Mouse (Mus musculus) adrenal gland, adult 18-20 months (tissue): ENCODE measurements around the gene Stat6. TPM values are rescaled to one million over a fixed set of nuclear protein-coding genes. Genes with fewer than 3 reads are reported as not detected.
A peak's percentile ranks its signal among the peaks of the same experiment; 100 is the strongest.

Experiments used
- DNase-seq, 2 experiments: peaks; one replicate each; pipeline ENCODE4 v3.0.0; 2021 to 2022; ENCODE audit warnings: low spot score in 2 of 2
- total RNA-seq, 2 experiments: library from RNA; stranded (reverse); gene quantifications; 1 replicate in 1 of 2; 2 replicates in 1 of 2; pipeline ENCODE4 v1.2.3; 2021

Stat6 gene
- total RNA-seq, 2 experiments from 2014 or later, result 87.7 to 105 TPM

DNA sequence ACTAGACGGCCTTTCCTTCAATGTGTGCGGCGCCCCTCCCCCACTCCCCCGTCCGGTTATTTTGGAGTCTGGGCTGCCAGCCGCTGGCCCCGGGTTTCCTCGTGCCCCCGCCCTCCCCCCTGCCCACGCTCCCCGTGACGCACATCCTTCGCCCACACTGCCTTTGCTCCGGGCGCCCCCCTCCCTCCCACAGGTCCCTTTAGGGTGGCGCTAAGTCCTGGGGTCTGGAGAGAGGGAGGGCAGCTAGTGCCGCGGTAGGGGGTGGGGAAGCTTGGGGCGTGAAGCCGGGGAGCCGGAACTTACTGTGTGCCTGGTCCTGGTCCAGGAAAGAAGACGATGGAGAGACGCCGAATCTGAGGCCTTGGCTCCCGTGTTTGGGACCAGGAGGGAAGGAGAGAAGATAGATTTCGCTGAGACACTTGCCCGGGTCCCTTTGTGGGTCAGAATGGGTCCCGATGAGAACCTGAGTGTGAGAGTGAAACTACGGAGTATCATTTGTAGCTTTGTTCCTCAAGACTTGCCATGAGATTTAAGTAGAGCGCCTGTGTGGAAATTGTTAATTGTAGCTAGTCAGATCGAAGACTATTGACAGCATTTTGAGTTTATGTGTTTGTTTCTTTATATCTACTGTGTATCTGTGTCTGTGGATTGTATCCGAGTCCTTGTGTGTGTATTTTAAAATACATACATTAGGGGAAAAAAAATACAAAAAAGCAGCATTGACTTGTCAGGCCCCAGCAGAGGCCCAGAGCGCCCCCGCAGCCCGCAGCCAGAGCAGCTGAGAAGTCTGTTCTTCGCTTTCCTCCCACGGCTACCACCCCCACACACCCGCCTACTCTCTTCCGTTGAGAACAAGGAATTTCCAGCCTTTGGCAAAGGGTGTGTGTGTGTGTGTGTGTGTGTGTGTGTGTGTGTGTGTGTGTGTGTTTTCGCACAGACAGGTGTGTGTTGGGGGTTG lies 25.6 kb downstream of the Stat6 start, which contains the start of gene Nab2:
Gene Nab2 (minus strand): TSS at position 476 of the 958 bp plus-strand sequence.
- peak; percentile 73 to 81 for DNase-seq

DNA sequence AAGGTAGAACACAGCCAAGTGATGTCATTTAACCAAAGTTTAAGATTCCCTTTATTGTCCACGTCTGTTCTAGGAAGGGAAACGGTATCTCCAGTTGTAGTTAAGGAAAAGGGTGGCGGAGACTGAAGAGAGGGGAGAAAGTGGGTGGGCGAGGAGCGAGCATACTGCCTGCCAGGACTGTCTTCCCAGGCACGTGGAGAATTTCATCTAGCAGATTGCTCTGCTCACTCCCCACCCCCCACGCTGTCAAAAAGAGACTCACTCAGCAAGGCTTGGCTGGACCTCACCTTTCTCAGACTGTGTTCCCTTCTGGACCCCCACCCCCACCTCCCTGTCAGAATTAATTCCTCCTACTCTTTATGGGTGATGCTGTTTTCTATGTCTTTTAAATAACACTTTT lies 26.4 kb downstream of the Stat6 start:
- DNase-seq, result no peak

DNA sequence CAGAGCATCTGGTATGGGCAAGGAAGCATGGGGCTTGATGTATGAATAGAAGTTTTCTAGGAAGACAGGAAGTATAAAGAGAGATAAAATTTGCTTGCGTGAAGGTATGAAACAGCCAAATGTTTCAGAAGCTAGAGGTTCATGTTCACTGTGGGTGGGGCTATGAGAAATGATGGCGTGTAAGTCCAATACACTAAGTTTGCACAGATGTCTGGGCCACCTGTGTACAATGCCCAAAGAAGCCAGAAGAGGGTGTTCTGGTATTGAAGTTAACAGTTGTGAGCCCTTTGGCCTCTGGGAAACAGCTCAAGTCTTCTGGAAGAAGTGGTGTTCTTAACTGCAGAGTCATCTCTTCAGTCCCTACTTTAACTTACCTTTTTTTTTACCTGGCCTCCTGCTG lies 27.4 kb downstream of the Stat6 start:
- DNase-seq, result no peak

DNA sequence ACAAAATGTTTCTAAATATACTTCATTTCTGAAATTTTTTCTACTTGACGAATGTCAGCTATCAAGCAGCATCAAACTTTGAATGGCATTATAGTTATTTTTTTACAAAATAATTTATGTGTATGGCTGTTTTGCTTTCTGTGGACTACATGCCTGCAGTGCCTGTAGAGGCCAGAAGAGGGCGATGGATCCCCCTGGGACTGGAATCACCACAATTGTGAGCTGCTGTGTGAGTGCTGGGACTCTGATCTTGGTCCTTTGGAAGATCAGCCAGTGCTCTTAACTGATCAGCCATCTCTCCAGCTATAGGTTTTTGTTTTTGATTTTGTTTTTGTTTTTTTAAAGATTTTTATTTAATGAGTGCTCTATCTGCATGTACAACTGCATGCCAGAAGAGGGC lies 28.5 kb downstream of the Stat6 start:
- no peak for DNase-seq

DNA sequence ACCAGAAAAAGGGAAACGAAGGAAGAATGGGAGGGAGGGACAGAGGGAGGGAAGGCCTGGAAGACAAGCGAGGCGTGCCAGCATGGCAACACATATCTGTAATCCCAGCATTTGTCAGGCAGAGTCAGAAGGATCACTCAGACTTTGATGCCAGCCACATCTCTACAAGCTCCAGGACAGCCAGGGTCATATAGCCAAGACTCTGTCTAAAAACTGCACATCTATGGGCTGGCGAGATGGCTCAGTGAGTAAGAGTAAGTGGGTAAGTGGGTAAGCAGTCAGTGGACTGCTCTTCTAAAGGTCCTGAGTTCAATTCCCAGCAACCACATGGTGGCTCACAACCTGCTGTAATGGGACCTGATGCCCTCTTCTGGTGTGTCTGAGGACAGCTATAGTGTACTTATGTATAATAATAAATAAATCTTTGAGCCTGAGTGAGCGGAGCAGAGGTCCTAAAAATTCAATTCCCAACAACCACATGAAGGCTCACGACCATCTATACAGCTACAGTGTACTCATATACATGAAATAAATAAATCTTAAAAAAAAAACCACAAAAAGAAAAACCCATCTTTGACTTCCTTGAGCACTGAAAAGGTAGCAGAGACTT lies 31.4 kb downstream of the Stat6 start:
- no peak for DNase-seq

DNA sequence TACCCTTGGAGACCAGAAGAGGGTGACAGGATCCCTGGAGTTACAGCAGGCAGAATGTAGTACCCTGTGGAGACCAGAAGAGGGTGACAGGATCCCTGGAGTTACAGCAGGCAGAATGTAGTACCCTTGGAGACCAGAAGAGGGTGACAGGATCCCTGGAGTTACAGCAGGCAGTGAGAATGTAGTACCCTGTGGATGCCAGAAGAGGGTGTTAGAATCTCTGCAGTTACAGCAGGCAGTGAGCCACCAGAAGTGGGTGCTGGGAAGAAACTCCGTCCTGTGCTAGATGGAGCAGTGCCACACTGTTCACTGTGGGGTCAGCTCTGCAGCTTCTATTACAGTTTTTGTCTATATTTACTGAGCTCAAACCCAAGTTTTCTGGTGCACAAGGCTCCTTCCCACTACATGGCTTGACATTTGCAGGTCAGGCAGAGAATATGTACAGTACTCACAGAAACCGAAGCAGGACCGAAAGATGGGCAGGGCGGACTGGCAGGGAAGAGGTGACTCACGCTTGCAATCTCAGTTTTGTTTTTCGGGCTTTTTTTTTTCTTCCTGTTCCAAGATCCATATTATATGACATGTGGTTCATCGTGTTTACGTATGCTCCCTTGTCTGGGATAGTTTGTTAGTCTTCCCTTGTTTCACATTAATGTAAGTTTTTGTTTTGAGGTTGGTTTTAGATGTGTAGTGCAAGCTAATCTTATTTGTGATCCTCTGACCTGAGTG lies 32.2 kb downstream of the Stat6 start:
- peak; percentile 72 to 78 for DNase-seq

DNA sequence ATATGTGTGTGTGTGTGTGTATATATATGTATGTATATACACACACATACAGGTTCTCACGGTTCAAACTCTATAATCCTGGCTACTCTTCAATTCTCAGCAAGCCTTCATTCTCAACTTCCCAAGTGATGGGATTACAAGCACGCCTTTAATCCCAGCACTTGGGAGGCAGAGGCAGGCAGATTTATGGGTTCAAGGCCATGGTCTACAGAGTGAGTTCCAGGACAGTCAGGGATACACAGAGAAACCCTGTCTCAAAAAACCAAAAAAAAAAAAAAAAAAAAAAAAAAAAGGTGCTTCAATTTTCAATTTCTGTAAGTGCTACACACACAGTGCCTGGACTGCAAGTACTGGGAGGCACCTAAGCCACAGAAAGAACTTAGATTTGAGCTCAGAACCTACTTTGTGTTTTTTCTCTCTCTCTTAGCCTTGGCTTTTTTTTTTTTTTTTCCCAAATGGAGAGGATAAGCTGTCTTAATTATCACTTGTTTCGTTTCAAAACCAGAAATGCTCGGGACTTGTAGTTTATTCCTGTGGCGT lies 33.1 kb downstream of the Stat6 start:
- no peak for DNase-seq

DNA sequence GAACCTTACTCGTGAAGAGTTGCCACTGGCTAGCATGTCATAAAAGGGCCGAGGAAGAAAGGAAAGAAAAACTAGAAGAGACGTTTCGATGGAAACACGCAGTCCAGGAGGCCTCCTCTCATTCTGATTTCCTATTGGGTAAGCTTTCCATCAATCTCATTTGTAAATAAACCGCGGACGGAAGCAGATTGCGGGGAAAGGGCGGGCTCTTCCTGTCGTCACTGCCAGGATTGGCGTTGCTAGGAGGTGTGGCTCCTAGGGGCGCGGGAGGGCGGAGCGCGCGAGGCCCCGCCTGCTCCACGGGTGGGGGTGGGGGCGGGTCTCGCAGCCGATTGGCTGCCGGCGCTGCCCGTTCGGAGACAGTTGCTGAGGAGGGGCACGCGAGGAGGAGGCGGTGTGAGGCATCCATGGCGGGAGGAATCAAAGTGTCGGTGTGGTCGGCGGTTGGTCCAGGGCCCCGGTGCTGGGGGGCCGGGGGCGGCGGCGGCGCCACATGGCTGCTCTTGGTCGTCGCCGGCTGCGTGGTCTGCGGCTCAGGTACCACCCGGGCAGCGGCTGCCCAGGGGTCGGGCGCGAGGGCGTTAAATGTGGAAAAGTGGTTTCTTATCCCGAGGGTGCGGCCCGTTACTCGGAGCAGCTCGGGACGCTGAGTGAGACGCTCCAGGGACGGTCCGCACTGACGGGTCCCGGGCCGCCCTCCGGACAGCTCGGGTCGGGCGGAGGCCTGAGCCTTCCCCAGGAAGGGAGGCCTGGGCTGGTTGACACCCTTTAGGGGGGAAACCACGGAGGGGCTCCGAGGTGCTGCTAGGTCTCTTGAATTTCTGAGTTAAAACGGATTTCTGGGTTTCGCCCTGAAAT lies 34.1 kb downstream of the Stat6 start:
- peak; percentile 80 for DNase-seq

DNA sequence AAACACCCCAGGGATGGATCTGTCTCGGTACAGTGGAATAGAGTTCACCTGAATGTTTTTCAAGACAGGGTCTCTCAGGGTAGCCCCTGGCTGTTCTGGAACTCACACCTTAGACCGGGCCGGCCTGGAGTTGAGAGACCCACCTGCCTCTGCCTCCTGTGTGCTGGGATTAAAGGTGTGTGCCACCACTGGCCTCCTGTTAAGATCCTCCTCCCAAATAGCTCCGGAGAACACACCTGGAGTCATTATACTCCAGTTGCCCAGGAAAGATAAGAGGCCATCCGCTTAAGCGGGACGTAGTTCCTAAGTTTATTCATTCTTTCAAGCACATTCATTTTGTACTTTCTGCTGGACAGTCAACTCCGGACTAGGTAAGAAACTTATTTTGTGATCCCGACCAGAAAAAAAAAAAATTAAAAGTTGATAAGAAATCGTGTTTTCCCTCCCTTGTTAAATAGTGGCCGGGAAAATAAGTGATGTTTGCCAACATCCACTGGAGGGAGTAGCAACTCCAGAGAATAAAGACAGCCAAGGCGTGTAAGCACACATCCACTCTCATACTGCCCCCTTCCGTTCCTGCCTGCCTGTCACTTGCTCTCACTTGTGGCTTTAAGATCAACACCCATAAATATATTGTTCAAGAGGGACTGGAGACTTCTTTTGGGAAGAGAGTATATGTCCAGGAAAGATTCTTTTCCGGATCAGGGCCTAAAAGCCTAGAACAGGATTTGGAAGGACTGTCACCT lies 35.0 kb downstream of the Stat6 start:
- peak in 1 of 2 experiments; percentile 40 for DNase-seq

DNA sequence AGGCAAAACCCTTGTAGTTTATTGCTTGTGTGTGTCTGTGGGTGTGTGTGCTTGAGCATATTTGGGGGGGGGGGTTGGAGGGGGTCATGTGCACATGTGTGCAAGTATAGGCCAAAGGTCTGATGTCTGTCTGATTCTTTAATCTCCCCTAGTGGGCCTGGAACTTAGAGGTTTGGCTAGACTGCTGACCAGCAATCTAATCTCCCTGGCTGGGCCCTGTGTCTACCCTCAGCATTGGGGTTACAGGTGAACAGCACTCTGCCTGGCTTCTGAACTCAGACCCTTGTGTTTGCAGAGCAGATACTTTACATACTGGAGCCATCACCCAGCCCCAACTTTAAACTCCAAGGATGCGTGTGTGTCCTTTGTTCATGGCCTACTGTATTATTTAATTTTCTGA lies 36.4 kb downstream of the Stat6 start:
- no peak for DNase-seq

DNA sequence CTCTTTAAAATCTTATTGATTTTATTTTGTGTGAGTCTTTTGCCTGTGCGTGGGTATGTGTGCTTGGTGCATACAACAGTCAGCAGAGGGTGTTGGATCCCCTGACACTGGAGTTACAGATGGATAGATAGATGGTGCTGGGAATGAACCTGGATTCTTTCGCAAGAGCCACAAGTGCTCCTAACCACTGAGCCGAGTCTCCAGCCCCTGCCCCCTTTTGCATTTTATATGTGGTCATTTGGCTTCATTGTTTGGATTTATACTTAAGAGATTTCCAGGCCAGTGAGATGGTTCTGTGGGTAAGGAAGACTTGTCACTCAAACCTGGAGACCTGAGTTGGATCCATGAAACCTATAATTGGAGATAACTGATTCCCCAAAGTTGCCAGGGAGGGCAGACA lies 37.1 kb downstream of the Stat6 start:
- DNase-seq, result no peak

DNA sequence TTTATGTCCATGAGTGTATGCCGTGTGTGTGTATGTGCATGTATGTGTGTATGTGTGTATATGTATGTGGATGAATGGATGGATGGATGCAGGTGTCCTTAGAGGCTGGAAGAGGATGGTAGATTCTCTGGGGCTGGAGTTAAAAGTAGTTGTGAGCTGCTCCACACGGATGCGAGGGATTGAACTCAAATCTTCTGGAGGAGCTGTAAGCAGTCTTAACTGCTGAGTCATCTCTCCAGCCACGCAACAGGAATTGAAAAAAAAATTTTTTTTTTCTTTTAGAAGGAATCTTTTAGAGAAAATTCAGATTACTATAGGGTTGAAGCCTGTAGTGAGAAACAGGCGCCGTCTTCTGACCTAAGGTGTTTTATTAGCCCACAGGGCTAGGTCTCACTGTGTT lies 40.1 kb downstream of the Stat6 start:
- DNase-seq, result no peak

DNA sequence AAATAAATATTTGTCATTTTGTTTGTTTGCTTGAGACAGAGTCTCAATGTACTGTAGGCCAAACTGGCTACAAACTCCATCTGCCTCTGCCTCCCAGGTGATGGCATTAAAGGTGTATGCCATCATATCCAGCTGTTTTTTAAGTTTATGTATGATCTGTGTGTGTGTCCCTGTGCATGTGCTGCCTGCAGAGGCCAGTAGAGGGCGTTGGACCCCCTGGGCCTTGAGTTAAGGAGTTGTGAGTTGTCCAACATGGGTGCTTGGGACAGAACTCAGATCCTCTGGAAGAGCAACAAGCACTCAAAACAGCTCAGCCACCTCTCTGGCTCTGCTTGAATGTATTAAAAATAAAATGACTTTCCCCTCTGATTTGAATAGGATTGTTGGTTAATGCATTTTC lies 48.3 kb downstream of the Stat6 start:
- DNase-seq, result no peak

DNA sequence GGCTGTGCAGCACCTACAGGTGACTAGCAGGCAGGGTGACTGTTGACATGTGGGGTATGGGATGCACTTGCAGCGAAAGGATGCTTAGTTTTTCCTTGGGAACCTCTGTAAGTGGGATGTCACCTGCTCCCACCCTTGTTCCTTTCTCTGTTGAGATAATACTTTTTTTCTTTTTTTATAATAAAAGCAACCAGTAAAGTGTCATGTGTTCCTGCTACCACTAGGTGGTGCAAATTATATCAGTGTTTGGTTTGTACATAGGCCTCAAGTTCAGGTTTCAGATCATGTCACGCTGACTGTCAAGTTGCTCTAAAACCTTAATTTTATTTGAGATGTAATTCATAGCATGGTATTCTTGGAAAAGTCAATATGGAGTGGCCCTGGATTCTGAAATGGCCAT lies 51.9 kb downstream of the Stat6 start:
- no peak for DNase-seq

DNA sequence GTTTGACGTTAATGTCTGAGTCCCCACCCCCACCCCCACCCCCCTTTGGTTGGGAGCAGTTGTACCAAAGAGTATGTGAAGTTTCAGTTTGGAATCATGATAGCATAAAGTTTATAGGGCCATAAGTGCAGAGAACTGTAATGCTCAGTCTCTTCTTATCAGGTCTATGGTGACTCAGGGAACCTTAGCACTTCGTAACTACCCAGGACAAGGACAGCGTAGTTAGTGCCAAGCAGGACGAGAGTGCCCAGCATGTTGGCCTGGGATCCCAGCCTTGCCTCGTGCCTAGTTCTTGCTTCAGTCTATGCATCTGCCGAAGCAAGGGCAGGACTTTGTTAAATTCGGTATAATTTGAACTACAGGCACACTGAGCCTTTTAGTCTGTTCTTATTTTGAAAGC lies 53.0 kb downstream of the Stat6 start:
- DNase-seq, result no peak

DNA sequence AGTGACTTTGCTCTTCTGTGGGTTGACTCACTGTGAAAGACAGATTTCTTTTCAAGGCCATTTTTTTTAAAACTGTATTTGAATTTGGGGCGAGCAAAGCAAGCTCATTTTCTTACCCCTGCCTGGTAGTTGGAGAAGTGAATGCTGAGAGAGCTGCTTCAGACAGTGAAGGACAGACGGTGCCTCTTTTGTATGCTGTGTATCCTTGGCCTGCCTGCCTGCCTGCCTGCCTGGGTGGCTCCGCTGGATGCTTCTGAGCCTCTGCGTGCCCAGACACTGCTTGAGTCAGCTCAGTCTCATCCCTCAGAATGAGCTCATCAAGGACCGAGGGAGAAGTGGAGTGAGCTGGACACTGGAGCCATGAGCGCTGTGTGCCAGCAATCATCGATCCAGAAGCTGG lies 56.2 kb downstream of the Stat6 start:
- DNase-seq, result peak in 1 of 2 experiments; percentile 47

DNA sequence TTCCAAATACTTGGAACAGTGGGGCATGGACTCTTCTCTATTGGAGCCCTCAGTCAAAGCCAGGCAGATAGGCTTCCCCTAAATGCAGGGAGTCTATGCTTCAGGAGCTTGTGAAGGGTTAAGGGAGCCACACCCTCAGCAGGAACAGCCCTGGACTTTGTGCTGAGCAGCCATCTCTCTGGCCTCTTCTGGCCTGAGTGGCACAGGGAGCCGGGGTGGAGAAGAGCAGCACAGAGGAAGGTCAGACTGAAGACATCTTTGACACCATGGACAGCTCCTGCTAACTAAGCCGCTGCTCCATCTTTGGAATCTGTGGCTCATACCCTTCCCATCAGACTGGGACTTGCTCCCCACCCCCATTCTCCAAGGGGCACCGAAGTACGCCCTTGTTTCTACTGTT lies 60.5 kb downstream of the Stat6 start:
- DNase-seq, result no peak

DNA sequence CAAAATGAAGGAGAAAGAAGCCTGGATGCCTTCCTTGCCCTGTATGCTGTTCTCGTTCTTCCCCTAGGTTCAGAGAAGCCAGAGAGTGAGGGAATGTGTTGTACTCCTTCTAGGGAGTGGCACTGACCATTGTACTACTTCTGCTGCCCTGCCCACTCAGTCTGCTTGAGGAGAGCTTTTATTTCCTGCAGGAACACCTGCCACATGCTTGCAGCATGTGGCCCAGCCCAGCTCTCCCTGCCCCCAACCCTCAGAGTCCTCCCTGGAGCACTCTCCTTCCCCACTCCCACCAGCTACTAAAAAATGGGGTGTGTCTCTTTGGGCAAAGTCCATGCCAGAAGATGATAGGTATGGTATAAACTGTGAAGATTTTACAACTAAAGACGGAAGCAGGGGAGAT lies 61.5 kb downstream of the Stat6 start:
- DNase-seq, result no peak

DNA sequence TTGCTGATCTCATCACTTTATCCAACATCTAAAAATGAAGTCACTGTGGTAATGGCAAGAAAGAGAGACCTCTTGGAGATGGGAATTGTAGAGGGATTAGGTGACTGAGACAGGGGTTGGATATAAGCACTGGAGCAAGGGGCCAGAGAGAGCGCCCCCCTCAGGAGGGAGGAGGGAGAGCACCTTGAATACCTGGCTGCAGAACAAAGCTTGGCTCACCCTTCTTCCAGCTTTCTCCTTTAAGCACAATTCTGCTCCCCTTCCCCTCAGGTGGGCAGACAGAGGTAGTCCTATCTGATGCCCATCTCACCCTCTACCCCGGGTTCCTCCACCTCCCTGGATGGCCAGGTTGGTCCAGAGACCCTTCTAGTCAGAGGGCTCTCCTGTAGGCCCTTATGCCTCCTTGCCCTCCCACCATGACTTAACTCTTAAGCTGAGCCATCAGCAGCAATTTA lies 62.0 kb downstream of the Stat6 start, which contains the start of gene Myo1a:
Gene Myo1a (plus strand): TSS at position 405 of the 455 bp plus-strand sequence.
- DNase-seq, result no peak

DNA sequence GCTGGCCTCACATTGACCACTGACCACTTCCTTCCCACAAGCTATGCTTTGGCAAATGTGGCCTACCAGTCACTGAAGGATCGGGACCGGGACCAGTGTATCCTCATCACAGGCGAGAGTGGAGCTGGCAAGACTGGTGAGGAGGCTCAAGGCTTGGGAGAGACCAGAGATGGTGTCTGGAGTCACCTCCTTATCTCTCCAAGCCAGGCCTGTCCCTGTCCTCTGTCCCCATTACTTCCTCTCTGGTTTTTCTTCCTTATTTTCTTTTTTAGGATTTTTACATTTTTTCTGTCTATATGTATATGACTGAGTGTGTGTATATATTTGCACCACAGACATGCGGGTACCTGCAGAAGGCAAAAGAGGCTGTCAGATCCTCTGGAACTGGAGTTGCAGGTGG lies 63.0 kb downstream of the Stat6 start:
- DNase-seq, result no peak
